Mouse (Mus musculus): ENCODE results near the gene Trio. TPM values are rescaled to one million over a fixed set of nuclear protein-coding genes. Genes with fewer than 3 reads are reported as not detected.

Gene Trio
- total RNA-seq, 2 experiments from 2014 or later: 159 to 162 TPM

DNA sequence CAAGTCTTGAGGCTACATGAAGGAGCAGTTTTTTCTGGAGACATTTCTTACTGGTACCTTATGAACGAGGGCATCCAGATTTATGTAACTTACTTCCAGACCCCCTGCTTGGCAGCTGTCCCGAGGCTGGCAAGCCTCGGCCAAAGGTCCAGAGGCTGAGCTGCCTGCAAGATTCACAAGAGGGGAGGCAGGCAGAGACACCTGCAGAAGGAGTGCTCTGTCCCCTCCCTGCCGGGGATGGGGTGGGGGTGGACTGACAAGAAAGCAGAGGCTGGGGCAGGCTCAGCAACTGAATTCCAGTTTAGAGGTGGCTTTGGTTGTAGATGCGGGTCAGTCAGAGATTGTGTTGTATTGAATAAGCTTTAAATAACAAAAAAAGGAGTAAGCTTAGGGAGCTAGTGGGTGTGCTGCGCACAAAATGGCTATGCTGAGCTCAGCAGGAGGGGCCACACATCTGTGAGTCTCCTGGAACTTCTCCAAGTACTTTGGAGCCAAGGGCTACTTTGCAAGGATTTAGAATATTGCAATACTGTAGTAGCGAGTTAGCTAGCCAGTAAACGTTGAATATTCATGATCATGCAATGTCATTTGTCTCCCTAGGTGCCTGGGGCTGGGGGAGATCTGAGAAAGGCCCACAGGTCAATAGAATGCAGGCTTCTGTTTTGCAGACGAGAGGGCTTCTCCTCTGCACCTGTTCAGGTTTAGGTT is 15.7 kb upstream of the Trio start:
- no peak for DNase-seq (ENCODE audit: low spot score in 2 of 2)

DNA sequence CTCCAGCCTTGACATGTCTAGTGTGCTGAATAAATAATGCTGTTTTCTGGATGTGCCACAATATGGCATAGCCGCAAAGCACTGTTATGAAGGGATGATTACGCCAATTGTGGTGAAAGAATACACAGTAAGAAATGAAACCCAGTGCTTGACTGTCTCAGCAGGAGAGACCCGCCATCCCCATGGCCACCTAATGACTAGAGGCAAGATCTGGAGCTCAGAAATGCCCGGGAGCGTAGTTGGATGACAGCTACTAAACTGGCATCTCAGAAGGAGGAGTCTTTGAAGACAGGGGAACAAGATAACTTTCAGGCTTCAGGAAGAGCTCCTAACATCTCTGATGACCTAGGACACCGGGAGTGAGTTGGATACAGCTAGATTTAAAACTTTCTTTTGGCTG is 12.0 kb upstream of the Trio start:
- DNase-seq (ENCODE audit: low spot score in 2 of 2): no peak

DNA sequence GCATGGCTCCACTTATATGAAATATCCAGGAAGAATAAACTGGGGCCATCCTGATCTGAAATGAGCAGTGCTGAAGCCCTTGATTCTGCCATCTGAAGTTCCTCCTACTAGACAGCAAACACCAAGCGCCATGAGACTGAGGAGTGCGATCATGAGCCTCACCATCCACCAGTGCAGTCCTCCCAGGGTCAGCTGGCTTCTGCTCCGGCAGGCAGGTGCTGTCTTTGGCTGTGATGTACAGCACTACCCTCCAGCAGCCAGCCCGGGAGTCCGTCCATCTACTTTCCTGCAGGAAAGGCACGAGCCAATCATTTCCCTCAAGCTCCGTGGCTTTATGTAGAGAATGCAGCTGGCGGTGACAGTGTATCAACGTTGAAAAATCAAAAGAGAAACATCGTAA is 10.0 kb upstream of the Trio start:
- no peak for DNase-seq (ENCODE audit: low spot score in 2 of 2)

DNA sequence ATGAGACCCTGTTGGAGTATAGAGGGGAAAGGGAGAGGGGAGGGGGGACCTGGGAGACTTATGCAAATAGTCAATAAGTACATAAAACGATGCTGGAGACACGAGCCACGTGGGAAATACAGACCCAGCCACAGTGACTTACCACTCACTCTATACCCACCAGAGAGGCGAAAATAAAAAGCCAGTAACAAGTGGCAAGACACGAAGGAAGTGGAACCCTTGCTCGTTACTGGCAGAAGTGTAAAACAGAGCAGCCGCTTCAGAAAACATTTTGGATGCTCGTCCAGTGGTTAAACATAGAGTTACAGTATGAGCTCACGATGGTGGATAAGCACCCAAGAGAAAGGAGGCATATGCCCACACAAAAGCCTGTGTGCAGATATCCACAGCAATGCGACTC is 9.0 kb upstream of the Trio start:
- no peak for DNase-seq (ENCODE audit: low spot score in 2 of 2)

DNA sequence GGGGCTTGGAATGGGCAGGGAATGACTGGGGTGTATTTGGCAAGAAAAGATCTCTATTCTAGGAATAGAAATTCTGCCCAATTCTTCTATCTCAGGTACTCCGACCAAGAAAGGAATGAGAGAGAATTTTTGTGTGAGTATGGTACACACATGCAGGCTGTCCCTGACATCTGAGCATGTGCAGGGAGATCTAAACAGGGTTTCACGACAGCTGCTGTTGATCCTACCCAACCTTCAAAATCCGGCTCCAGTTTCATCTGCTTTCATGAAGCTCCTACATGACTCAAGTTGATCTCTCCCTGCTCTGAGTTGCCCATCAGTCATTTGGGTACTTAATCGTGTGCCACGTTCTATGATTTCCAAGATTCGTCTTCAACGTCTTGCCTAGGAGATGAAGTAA is 3.7 kb upstream of the Trio start:
- DNase-seq (ENCODE audit: low spot score in 2 of 2): no peak

DNA sequence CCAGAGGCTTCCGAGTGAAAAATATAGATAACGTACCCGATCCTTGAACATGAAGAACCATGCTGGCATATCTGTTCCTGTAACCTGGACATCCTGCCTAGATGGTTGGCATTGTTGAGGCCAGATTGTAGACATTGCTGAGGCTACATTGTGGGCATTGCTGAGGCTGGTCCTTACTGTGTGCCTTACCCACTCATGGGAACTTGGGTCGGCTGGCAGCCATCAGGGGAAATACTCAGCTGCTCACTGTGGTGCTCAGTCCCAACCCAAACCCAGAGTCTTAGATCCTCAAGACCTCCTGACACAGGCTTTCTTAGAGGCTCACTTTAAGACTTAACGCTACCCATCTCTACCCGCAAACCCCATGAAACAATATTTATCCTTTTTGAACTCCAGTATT is 2.9 kb upstream of the Trio start:
- no peak for DNase-seq (ENCODE audit: low spot score in 2 of 2)

DNA sequence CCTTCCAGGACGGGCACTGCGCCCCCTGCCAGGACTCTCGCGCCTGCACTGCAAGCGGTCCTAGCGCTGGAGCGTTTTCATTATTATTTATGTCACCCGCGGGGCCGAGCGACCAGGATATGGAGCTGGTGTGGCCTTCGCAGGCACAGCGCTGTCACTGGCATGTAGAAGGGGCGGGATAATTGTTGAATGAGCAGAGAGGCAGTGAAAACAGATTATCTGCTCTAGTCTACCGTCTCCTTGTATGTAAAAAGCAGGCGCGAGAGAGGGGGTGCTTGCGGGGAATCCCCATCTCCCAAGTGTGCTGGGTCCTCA is 476 bp upstream of the Trio start:
- DNase-seq (ENCODE audit: low spot score in 2 of 2): no peak

DNA sequence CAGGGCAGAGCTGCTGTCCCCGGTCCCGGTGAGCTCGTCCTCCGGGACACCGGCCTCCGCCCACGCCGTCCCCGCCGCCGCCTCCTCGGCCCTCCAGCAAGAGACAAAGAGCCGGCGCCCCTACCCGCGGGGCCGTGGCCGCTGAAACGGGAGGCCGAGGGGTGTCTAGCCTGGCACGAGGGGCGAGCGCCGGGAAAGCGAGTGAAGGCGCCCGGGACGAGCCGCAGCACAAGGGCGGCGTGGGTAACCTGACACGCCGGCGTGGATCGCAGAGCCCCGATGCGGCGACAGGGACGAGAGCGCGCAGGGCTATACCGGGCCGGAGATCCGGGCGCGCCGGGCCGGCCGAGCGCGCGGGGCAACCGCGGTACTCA is 696 bp downstream of the Trio start:
- peak; percentile 35 to 68 for DNase-seq (ENCODE audit: low spot score in 2 of 2)

DNA sequence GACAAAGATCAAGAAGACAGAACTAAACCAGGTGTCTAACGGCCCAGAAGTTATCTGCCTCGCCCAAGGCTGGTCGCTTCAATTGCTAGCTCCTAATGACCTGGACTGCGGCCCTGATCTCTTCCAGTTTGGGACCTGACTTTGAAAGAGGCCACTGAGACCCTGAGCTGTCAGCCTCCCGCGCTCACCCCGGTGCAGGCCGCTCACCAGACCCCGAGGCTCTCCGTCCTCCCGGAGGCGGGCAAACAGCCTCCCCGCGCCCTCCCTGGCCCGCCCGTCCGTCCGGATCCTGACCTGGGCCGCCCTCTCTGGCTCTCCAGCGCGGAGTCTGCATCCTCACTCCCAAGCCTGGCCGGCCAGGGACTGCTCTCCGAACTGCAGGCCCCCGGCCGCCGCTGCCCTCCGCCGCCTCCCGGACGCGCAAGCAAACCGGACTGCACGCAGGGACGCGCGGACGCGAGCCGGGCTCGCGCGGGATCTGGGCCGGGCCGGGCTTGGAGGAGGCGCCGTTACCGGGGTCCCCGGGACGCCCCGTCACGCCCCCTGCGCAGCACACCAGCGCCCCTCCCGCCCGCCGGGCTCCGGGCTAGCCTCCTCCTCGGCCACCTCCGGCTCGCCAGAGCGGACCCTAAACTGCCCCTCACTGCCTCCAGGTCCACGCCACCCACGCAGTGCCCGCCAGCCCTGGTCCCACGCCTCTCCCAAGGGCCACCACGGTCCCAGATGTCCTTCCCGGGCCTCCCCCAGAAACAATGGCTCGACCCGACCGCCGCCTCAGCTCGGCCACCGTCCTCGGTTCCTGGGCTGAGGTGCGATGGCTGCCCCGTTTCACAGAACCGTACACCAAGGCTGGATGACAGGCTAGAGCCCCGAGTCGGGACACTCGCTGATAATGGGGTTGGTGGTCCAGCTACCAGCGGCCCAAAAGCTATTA is 1.4 kb downstream of the Trio start:
- DNase-seq (ENCODE audit: low spot score in 2 of 2): peak; percentile 63 to 82

DNA sequence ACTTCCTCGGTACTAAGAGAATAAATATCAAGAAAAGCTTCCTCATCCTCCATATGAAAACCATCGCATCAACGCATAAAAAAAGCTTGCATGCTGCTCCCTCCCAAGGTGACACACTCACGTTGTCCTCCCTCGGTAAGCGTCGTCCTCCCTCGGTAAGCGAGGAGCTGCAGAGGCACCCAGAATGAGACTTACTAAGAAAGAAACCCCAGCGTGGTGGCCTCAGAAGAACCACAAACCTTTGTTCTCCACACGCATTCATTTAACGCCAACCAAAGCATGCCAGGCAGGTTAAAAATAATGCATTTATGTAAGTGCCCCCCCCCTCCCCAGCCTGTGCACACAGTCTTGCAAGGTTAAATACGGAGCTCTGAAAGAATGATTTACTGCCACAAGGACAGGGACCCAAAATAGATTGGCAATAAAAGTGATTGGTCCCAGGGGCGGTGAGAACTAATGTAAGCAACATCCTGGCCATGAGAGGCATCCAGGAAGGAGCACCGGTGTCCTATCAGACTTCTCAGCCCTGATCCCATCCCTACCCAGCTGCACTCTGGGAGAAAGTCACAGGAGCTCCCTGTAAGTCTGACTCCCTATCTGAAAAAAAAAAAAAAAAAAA is 3.9 kb downstream of the Trio start:
- no peak for DNase-seq (ENCODE audit: low spot score in 2 of 2)

DNA sequence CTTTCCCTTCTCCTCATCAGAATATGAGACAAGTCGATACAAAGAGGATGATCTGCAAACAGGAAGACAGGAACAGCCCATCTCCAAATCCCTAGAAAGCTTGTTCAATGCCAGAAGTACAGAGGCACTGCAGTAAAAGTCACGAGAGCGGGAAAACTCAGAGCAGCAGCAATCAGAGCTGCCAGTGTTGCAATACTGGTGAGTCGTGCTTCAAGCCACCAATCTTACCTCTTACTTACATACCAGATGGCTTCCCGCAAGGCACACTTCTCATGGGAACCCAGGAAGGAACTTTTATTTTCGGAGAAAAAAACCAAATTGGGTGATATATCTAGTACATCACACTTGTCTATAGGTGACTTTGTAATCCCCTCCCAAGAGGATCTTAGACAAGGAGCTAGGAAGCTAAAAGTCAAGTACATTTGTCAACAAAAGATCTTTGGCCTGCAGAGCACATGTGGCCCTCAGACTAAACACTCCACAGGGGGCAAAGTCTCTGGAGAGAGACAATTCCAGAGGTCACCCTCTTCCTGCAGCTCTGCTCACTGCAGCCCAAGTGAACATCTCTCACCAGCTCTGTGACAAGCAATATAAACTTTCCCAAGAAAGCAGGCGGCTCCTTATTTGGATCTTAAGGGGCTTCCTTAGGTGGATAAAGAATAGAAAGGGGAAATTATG is 6.1 kb downstream of the Trio start:
- DNase-seq (ENCODE audit: low spot score in 2 of 2): no peak

DNA sequence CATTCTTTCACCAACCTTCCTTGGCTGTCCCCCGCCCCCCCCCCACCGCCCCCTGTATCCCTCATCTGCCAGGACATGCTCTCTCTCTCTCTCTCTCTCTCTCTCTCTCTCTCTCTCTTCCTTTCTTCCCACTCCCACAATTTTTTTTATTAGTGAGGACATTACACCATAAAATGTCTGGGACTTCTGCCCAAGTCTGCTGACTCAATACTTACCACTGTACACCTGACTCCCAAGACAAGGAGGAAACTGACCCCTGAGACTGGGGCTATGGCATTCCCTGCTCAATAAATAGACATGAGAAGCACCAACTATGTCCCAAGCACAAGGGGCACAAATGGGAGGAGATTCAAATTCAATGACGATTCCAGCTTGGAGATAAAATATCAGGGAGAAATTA is 18.1 kb downstream of the Trio start:
- DNase-seq (ENCODE audit: low spot score in 2 of 2): no peak

DNA sequence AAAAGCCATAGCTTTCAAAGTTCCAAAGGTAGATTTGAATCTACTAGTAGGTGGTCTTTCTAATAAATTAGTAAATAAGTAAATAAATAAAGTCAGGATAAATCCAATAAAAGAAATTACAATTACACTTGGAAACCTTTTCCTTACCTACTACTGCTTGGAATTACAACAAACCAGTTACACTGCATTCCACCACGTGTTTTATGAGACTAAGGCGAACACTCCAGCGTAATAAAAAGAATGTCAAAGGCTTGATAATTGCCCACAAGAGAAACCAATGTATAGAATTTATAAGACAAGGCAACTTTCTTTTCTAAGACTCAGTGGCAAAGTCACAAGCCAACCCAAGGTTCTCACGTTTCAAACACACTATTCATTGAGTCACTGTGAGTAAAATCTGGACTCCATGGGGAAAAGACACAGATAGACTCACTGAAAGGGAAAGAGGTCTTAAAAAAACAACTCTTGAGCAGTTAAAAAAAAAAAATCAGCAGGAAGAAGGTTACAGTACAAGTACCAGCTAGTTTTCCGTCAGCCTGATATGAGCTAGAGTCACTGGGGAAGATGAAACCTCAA is 21.4 kb downstream of the Trio start:
- DNase-seq (ENCODE audit: low spot score in 2 of 2): no peak

DNA sequence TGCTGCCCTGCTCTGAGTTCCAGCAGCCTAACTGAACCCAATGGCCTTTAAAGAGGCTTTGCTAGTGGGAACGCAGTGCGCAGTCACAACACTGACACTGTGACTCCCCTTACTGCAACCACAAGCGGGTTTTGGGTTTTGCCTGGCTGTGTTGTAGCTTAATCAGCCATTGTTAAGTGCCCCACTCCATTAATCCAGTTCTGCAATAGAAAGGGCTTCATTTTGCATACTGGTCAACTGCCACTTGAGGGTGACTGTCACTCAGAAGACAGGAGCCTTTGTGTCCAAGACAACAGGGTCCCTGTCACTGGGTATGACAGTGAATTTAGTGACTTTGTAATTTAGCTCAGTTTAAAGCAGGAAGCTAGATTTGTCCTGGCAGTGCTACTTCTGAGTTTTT is 23.1 kb downstream of the Trio start:
- DNase-seq (ENCODE audit: low spot score in 2 of 2): no peak

DNA sequence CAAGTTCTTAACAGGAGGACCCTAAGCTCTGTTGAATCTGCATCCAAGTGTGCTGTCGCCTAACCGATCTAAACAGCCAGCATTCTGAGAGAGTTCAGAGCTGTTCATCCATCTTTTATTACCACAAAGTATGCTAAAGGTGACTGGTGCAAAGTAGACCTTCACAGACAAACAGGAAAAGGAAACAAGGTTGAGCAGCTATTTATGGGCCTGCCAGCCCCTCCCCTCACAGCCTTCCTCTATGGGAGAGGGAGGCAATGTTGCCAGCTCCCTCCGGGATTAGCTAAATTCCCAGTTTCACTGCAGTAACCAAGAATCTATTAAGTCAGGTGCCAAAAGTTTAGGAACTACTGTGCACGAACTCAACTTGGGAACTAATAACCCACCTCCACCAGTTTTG is 24.3 kb downstream of the Trio start:
- DNase-seq (ENCODE audit: low spot score in 2 of 2): no peak

DNA sequence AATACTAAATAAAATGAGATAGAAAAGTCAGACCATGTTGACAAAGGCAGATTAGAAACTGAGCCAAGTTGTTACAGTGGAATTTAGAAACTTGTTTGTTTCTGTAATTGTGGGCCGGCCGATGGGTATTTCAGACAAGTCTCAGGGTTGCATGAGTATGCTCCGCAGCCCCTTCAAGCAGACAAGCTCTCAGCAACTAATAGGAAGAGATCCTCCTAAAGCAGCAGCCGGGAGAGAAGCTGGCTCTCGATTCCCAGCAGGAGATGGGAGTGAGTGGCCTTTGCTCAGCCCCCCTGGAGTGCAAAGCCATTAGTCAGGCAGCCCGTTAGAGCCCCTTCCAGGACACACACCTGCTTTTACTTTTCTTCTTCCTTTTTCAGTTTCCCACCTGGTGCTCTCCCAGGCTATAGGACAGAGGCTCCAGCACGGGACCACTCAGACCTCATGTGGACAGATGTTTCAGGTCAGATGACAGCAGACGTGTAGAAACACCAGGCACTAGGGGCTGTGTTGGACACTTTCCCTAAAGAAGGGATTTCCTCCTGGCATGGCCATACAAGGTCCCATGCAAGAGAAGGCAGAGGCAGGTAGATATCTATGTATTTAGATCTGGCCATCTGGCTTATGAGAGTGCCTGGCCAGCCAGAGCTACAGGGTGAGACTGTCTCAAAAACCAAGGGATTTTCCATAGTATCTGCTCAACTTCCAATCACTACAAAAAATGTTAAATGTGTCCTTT is 26.9 kb downstream of the Trio start:
- no peak for DNase-seq (ENCODE audit: low spot score in 2 of 2)

DNA sequence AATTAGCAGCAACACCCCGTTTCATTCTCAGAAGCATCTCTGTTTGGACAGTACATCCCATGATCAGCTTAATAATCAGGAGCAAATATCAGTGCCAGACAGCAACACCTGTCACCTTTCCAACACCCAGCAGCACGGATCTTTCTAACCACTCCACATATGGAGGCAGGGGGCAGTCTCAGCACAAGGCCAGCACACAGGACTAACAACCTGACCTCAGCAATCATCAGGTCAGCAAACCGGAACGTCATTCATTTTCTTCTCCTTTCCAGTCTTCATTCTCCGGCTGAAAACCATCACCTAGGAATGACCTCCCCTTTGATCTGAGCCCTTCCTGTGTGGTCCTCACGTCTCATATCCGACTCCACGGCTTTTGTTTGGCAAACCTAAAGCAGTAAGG is 27.7 kb downstream of the Trio start:
- DNase-seq (ENCODE audit: low spot score in 2 of 2): no peak

DNA sequence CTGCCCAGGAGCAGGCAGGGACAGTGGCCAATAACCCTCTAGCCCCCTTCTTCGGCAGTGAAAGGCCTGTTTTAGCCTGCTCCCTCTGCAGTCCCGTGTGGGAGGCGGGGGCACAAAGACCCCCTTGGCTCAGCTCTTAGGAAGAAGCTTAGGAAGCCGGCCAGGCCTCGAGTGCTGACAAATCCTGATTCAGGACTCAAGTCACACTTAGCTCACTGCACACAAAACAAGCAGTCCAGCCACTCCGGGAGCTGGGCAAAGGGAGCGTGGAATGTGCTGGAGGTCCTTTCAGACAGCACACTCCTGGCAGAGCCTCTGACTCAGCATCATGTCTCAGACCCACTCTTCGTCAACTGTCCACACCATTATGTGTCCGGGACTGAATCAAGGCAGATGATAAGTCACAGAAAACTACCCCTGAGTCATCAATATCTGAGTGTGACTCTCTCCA is 28.2 kb downstream of the Trio start:
- DNase-seq (ENCODE audit: low spot score in 2 of 2): no peak

DNA sequence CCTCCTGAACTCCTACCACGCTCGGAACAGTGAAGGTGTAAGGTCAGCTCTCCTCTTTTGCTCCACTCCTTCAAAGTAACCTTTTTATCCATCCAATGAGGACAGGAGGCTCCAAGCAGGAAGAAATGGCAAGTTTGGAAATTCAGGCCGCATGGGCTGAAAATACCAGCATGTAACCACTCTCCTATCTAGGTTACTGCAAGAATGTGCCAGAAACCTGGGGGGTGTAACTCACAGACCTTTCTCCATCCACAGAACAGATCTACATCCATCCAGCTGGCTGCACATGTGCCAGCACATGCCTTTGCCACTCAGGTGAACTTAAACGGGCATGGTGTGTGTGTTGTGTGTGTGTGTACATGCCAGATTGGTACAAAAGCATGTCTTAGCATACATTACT is 28.9 kb downstream of the Trio start:
- DNase-seq (ENCODE audit: low spot score in 2 of 2): no peak

DNA sequence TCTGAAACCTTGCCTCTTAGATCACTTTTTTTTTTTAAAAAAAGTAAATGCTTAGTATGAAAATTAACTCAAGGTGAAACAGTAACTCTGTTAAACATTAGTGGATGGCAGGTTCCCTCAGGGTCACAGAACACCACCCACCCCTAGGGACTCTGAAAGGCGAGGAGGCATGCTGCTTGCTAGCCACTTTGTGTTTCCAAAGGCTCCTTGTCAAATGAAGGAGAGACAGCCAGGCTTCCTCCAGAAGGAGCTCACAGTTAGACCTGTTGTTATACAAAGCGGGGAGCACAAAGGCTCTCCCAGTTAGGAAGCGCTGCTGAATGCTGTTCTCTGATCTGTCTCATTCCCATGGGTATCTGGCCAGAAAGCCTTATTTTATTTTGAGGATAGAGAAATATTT is 30.2 kb downstream of the Trio start:
- no peak for DNase-seq (ENCODE audit: low spot score in 2 of 2)

DNA sequence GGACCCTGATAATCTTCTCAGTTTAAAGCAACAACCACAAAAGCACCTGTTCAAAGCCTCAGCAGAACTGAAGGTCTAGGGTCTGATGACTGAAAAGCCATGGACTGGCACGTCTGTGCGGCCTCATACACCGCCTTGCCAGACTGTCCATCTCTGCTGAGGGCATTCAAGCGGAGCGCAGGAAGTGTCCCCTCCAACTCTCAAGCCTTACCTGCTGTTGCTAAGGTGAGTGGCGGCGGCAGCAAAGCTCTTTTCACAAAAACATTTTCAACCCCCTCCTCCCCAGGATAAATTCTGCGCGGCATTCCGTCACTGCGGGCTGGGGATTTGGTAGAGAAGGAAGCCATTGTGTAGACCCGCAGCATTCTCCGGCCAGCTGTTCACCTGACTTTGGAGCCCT is 30.8 kb downstream of the Trio start:
- DNase-seq (ENCODE audit: low spot score in 2 of 2): no peak

Measured in gastrocnemius, postnatal 4 days (tissue).